Mouse (Mus musculus) retina, adult 2 months (tissue): ENCODE results near the gene Ftsj3.
A peak's percentile ranks its signal among the peaks of the same experiment; 100 is the strongest.

Experiments used
- DNase-seq: peaks from one replicate; pipeline ENCODE4 v3.0.0-alpha.2; 2012; ENCODE audit warnings: low read depth, low spot score

Ftsj3 gene

GRCm38 (mm10) chr11:106255685-106256451 is at the start of gene Ftsj3, which contains the start of gene Psmc5:
Gene Ftsj3 (minus strand): TSS chr11:106256079.
Gene Psmc5 (plus strand): TSS chr11:106256154.
- peak; percentile 97 for DNase-seq

- no peak for DNase-seq
These were observed 49.6 kb upstream of the Ftsj3 start for GRCm38 (mm10) chr11:106305348-106306064.

- DNase-seq = peak; percentile 47
These were observed 46.8 kb upstream of the Ftsj3 start for GRCm38 (mm10) chr11:106302634-106303033.

DNA sequence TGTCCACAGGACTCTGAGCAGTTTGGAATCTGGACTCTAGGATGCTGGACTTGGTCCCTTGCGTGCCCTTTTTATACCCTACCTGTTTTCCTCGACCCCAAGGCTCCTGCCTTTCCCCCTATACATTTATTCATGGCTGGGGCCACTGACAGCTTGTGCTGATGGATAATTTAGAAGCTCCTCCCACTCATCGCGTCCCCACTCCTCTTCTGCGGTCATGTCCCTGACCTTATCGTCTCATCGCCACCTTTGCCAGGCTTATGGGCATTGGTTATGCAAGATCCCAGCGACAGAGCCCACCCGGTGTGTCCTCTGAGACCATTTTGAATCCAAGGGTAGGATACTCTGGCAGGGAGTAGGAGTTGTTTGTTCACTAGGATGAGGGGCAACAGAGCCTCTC is 45.9 kb upstream of the Ftsj3 start, which contains the start of gene Gh:
Gene Gh (minus strand): TSS at position 101 of the 400 bp plus-strand sequence.
- DNase-seq = no peak

DNA sequence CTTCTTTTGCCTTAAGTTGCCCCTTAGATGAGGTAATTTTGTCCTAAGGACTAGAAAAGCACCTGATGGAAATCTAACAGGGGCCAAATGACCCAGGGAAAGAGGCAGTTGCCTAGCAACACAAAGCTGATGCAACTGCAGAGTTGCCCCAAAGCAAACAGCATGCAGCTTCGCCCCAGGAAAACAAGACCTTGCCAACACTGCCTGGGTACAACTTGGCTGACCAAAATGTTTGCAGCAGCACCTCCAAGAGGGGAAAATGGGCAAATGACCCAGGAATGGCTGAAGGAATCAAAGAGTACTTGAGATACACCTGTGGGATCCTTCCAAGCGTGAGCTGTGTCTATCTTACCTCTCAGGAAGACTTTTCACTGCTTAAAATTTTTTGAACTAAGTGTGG is 36.0 kb upstream of the Ftsj3 start:
- DNase-seq = no peak

GRCm38 (mm10) chr11:106290376-106290775 is 34.5 kb upstream of the Ftsj3 start:
- DNase-seq = no peak

DNA sequence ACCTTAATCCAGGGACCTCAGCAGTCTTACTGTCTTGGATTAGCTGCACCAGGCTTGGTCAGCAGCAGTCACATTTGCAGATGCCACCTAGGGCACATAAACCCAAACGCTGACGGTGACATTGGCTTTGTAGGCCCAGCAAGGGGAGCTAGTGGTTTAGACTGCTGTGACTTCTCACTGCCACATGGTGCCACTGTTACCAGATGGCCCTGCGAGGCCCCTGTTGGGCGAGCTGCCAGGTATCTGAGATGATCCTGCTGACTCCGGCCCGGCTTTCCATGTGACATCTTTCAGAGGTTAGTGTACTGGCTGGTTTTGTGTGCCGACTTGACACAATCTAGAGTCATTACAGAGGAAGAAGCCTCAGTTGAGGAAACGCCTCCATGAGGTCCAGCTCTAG is 33.5 kb upstream of the Ftsj3 start:
- no peak for DNase-seq

- no peak for DNase-seq
These were observed 31.1 kb upstream of the Ftsj3 start for GRCm38 (mm10) chr11:106286987-106287386.

DNA sequence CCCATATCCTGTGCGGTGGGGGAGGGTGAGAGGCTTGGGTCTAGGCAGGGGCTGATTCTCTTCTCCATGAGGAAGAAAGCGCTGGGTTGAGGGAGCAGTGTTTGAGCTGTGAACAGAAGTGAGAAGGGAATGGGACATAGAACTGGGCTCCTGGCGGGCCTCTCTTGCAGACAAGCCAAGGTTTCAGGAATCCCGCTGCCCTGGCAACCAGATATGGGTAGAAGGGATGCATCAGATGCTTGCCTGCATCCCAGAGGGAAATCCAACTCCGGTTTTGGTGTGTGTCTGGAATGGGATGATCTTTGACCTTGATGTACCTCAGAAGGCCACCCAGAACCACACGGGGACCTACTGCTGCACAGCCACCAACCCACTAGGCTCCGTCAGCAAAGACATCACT is 30.3 kb upstream of the Ftsj3 start:
- no peak for DNase-seq

- no peak for DNase-seq
These were observed 28.2 kb upstream of the Ftsj3 start for GRCm38 (mm10) chr11:106284126-106284525.

GRCm38 (mm10) chr11:106283371-106283770 is 27.5 kb upstream of the Ftsj3 start:
- DNase-seq = no peak

DNA sequence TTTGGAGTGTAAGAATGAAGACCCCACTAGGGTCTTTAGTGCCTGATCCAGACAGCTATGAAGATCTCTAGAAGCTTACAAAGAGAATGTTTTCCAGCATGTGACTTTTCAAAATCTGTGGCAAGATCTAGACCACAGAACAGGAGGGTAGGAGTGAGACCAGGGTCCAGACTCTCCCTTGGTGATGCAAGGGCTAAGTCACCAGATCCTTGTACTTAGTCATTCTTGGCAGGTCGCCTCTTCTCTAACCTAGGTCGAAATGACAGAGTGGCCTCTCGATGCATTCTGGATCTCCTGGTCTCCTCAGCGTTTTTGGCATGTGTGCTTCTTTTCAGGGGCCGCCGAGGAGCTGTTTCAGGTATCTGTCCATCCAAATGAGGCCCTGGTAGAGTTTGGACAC is 26.6 kb upstream of the Ftsj3 start:
- no peak for DNase-seq

DNA sequence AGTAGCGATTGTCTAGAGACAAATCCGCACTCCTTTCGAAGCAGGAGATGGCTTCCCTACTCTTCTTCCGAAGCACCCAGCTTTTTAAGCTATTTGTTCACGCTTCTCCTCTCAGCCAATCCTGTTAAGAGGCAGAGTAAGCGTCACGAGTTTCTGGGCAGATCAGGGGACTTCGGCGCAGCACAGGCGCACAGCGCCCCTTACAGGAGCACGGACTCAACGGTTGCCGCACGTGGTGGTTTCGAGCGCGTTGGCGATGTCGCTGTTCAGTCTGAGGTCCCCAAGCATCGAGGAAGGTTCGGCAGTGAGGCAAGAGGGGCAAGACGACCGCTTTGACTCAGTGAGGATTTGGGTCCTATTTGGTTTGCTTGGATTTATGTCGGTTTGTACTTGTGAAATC is 20.6 kb upstream of the Ftsj3 start, which contains the start of gene Tcam1:
Gene Tcam1 (plus strand): TSS at position 219 of the 400 bp plus-strand sequence.
- DNase-seq = peak; percentile 79

- no peak for DNase-seq
These were observed 19.1 kb upstream of the Ftsj3 start for GRCm38 (mm10) chr11:106274971-106275411.

DNA sequence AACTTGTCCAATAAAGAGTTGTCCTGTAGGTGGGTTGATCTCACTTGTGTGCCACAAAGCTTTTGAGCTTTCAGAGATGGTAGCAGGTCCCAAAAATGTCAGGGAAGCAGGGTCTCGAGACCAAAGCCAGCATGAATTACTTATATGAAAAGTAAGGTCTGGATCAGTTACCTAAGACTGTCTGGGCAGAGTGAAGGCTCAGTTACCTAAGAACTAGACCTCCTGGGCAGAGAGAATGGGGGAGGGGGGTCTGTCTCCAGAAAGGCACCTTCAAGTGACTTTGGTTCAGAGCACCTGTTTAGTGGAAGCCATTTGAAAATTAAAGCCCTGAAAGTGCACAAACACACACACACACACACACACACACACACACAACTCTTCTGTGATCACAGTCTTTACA is 18.5 kb upstream of the Ftsj3 start:
- no peak for DNase-seq

DNA sequence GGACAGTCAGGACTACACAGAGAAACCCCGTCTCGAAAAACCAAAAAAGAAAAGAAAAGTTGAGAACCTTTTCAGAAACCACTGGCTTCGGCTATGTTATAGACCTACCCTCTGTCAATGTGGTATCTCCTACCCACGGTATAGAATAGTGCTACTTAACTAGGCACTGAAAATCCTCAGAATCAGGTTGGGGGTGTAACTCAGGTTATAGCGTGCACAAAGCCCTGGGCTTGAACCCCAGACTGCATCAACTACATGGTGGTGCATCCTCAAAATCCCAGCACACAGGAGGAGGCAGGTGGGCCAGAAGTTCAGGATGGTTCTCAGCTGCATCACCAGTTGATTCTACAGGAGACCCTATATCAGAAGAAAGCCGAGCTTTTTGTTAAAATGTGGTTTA is 17.9 kb upstream of the Ftsj3 start:
- DNase-seq = no peak

GRCm38 (mm10) chr11:106273311-106273684 is 17.4 kb upstream of the Ftsj3 start:
- DNase-seq = no peak

GRCm38 (mm10) chr11:106272644-106273310 is 16.9 kb upstream of the Ftsj3 start, which contains the start of gene Smarcd2:
Gene Smarcd2 (minus strand): TSS chr11:106272972.
- peak; percentile 93 for DNase-seq

GRCm38 (mm10) chr11:106271794-106272643 is 16.1 kb upstream of the Ftsj3 start:
- no peak for DNase-seq

DNA sequence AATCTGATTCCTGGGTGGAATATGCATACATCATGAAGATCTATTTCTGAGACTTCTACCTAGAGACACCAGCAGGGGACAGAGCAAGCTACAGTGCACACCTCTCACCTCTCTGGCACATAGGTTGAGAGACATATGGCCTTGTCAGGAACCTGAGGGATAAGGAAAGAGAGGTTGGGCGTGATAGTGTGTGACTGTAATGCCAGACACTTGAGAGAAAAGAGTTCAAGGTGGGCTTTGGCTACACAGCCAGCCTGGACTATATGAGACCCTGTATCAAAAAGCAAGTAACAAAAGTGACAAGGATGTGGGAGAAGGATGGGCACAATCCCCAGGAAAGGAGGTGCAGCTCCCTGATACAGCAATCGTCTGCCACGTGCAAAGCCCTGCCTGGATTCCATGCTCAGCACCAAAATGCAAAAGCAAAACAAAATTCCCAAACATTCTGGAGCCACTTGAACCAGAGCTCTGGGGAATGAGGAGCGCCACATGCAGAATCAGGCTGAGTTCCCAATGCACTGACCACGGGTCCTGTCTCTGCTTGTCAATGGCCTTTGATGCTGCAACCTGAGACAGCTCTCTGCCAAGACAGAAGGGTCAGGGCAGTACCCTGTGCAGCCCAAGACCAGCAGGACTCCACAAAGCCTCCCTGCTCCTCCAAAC is 15.4 kb upstream of the Ftsj3 start:
- DNase-seq = no peak

- no peak for DNase-seq
These were observed 13.2 kb upstream of the Ftsj3 start for GRCm38 (mm10) chr11:106269060-106269431.
